Mouse (Mus musculus): Measurements from ENCODE around the gene Sppl3. TPM values are rescaled to one million over a fixed set of nuclear protein-coding genes. Genes with fewer than 3 reads are reported as not detected.

Sppl3 gene
- polyA plus RNA-seq, 1 experiment = 47.7 TPM

DNA sequence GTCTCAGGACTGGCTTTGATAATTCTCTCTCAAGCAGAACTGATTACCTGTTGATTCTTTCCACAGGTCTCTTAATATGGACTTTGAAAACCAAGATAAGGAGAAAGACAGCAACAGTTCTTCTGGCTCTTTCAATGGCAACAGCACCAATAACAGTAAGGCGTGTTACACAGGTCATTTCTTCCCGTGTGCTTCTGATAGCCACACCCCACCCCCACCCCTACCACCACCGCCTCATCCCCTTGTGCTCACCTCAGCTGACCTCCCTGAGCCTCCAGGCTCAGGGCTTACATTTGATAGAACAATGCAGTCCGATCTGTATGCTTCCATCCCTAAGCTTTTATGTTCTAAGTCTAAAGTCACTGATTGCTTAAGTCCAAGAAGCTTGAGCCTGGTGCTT is 63.8 kb downstream of the Sppl3 start:
- Histone ChIP-seq H3K36me3 (ENCODE audit: control insufficient read depth, insufficient read depth, low read length) (peaks cover 4% of the 10 kb centered on the region), H3K4me1 (ENCODE audit: control insufficient read depth, insufficient read depth, insufficient read length) (no peaks in the 10 kb centered on the region)
- TF ChIP-seq CTCF (IDR thresholded peaks at IDR 0.05; ENCODE audit: extremely low read depth, insufficient read depth, insufficient read length, insufficient replicate concordance) = no peak
- TF ChIP-seq POLR2A (IDR thresholded peaks at IDR 0.05; ENCODE audit: low read depth, low read length) = no peak

DNA sequence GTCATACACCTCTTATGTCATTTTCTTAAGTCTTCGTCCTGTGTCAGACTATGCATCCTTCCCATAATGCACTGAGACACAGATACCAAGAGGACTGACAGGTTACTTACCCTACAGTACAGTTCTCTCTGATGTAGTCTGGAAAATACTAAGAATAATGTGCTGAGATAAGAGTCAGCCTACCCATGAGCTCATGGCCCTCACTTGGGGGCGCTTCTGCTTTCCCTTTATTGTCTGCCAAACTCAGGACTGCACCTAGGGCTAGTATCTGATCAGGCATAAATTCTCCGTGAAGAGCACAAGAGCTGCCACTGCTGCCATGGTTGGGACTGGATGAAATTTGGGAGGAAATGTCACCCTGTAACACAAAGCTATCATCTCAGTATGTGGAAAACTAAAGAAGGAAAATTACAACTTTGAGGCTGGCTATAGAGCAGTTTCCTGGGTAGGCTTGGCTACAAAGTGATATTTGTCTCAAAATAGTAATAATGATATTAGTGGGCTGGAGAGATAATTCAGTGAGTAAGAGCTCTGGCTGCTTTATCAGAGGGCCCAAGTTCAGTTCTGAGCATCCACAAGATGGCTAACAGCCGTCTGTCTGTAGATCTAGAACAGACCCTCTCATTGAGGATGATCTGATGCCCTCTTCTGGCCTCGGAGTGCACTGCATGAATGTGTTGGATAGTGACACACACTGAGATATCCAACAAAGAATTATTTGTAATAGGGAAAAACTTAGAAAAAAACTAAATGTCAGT is 65.4 kb downstream of the Sppl3 start:
- Histone ChIP-seq H3K36me3 (ENCODE audit: control insufficient read depth, insufficient read depth, low read length) (peaks cover 8% of the 10 kb centered on the region), H3K27ac (ENCODE audit: insufficient read depth, low read length) (no peak overlapping the region), H3K4me3 (ENCODE audit: extremely low read depth, insufficient read depth, insufficient read length) (no peak overlapping the region), H3K27me3 (ENCODE audit: control insufficient read depth, insufficient read depth, low read length) (no peaks in the 10 kb centered on the region), H3K4me1 (ENCODE audit: control insufficient read depth, insufficient read depth, insufficient read length) (no peaks in the 10 kb centered on the region)
- peak; percentile 19 to 73 for DNase-seq (ENCODE audit: low read depth in 1 of 2, low spot score in 2 of 2)
- TF ChIP-seq POLR2A (IDR thresholded peaks at IDR 0.05; ENCODE audit: low read depth, low read length) (no peak), CTCF (IDR thresholded peaks at IDR 0.05; ENCODE audit: extremely low read depth, insufficient read depth, insufficient read length, insufficient replicate concordance) (peak; percentile 59; the same call in 1 of the 2 replicates)
- 54% methylated on average over 5 of the region's 5 CpGs for WGBS

More for the DNA sequence above, 63.8 kb downstream of the Sppl3 start:
- Histone ChIP-seq H3K27ac (ENCODE audit: insufficient read depth, low read length) (no peak overlapping the region), H3K4me3 (ENCODE audit: extremely low read depth, insufficient read depth, insufficient read length) (no peak overlapping the region), H3K27me3 (ENCODE audit: control insufficient read depth, insufficient read depth, low read length) (no peaks in the 10 kb centered on the region)
- 76% methylated on average over 4 of the region's 4 CpGs for WGBS
- DNase-seq (ENCODE audit: low read depth in 1 of 2, low spot score in 2 of 2) = no peak

DNA sequence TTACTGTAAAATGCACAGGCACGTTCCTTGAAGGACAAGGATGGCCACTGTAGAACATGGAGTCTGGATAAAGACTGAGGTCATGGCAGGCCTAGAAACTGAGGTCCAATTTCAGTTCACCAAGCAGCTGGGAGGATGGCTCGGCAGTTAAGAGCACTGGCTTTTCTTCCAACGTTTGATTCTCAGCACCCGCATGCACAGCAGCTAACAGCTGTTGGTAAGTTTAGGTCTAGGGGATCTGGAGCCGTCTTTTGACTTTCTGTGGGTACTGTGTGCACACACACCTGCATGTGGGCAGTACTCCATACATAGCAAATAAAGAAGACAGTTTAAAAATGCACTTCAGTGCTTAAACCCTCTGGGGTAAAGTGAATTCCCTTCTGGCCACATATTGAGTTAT is 70.7 kb downstream of the Sppl3 start:
- H3K36me3 ChIP-seq (ENCODE audit: control insufficient read depth, insufficient read depth, low read length) = peaks cover 21% of the 10 kb centered on the region
- no peaks in the 10 kb centered on the region for H3K27me3 ChIP-seq (ENCODE audit: control insufficient read depth, insufficient read depth, low read length)
- H3K4me3 ChIP-seq (ENCODE audit: extremely low read depth, insufficient read depth, insufficient read length) = no peak overlapping the region
- H3K27ac ChIP-seq (ENCODE audit: insufficient read depth, low read length) = no peak overlapping the region
- DNase-seq (ENCODE audit: low read depth in 1 of 2, low spot score in 2 of 2) = no peak
- TF ChIP-seq CTCF (IDR thresholded peaks at IDR 0.05; ENCODE audit: extremely low read depth, insufficient read depth, insufficient read length, insufficient replicate concordance) (no peak), POLR2A (IDR thresholded peaks at IDR 0.05; ENCODE audit: low read depth, low read length) (no peak)
- no peaks in the 10 kb centered on the region for H3K4me1 ChIP-seq (ENCODE audit: control insufficient read depth, insufficient read depth, insufficient read length)
- 79% methylated on average over 5 of the region's 5 CpGs for WGBS

DNA sequence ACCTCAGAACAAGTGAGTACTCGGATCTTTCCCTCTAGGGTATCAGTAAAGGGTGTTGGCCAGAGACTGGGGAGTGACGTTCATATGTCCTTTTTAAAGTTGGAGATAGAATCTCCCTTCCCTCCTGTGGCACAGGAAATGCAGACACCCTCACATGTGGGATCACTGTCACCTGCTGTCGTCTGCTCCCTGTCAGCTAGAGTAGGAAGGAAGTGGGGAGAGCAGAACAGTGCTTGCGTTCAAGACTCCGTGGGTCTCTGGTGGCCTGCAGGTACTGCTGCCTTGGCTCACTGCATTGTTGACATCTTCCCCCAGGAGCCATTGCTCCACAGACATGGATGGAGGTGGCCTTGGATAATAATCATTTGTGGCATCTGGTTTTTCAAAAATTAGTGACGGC is 72.6 kb downstream of the Sppl3 start:
- H3K4me3 ChIP-seq (ENCODE audit: extremely low read depth, insufficient read depth, insufficient read length) = no peak overlapping the region
- H3K27ac ChIP-seq (ENCODE audit: insufficient read depth, low read length) = no peak overlapping the region
- H3K4me1 ChIP-seq (ENCODE audit: control insufficient read depth, insufficient read depth, insufficient read length) = no peaks in the 10 kb centered on the region
- no peak for TF ChIP-seq CTCF (IDR thresholded peaks at IDR 0.05; ENCODE audit: extremely low read depth, insufficient read depth, insufficient read length, insufficient replicate concordance)
- TF ChIP-seq POLR2A (IDR thresholded peaks at IDR 0.05; ENCODE audit: low read depth, low read length) = no peak
- no peak for DNase-seq (ENCODE audit: low read depth in 1 of 2, low spot score in 2 of 2)
- peaks cover 32% of the 10 kb centered on the region for H3K36me3 ChIP-seq (ENCODE audit: control insufficient read depth, insufficient read depth, low read length)
- WGBS = 55% methylated on average over 6 of the region's 6 CpGs
- no peaks in the 10 kb centered on the region for H3K27me3 ChIP-seq (ENCODE audit: control insufficient read depth, insufficient read depth, low read length)

DNA sequence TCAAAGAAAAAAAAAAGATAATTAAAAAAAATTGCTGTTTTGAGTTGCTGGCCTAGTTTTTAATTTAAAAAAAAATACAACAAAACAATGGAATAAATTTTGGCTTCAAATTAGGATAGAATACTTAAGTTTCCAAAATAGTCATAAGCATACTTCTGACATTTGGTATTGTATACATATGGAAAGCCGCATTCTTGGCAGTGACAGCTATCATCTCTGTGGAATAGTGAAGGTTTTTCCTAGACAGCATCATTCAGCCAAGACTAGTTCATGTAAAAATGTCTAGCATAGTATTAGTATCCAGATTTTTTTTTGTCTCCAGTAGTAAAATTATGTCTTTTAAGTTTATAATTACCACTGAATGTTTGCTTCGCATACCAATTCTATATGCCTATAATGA is 74.7 kb downstream of the Sppl3 start:
- peaks cover 48% of the 10 kb centered on the region for H3K36me3 ChIP-seq (ENCODE audit: control insufficient read depth, insufficient read depth, low read length)
- WGBS = 99% methylated on average over 2 of the region's 2 CpGs

DNA sequence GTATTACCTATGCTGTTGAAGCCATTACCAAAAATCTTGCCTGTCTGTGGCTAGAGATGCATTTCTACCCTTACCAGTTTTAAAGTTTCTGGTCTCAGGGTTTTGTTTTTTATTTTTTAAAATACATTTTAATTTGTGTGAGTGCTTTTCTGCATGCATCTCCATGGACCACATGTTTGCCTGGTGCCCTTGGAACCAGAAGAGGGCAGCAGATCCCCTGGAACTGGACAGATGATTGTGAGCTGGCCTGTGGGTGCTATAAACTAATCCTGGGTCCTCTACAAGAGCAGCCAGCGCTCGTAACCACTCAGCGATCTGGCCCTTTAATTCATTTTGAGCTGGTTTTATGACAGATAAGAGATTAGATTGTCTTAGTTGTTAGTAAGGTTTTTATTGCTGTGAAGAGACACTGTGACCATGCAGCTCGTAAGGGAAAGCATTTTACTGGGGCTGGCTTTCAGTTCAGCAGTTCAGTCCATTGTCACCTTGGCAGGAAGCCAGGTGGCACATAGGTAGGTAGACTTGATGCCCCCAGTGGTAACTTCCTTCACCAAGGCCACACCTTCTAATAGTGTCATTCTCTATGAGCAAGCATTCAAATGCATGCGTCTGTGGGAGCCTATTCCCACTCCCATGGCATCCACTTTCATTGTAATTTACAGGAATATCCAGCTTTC is 78.8 kb downstream of the Sppl3 start:
- no peak for TF ChIP-seq CTCF (IDR thresholded peaks at IDR 0.05; ENCODE audit: extremely low read depth, insufficient read depth, insufficient read length, insufficient replicate concordance)
- no peak for TF ChIP-seq POLR2A (IDR thresholded peaks at IDR 0.05; ENCODE audit: low read depth, low read length)
- no peaks in the 10 kb centered on the region; the same call in 1 of the 2 replicates for H3K4me1 ChIP-seq (ENCODE audit: control insufficient read depth, insufficient read depth, insufficient read length)
- WGBS = 99% methylated on average over 5 of the region's 5 CpGs
- DNase-seq (ENCODE audit: low read depth in 1 of 2, low spot score in 2 of 2) = no peak
- no peaks in the 10 kb centered on the region for H3K27me3 ChIP-seq (ENCODE audit: control insufficient read depth, insufficient read depth, low read length)
- H3K27ac ChIP-seq (ENCODE audit: insufficient read depth, low read length) = no peak overlapping the region
- H3K36me3 ChIP-seq (ENCODE audit: control insufficient read depth, insufficient read depth, low read length) = peaks cover 39% of the 10 kb centered on the region
- H3K4me3 ChIP-seq (ENCODE audit: extremely low read depth, insufficient read depth, insufficient read length) = no peak overlapping the region

More for the DNA sequence above, 74.7 kb downstream of the Sppl3 start:
- Histone ChIP-seq H3K27ac (ENCODE audit: insufficient read depth, low read length) (no peak overlapping the region), H3K4me3 (ENCODE audit: extremely low read depth, insufficient read depth, insufficient read length) (no peak overlapping the region), H3K27me3 (ENCODE audit: control insufficient read depth, insufficient read depth, low read length) (no peaks in the 10 kb centered on the region), H3K4me1 (ENCODE audit: control insufficient read depth, insufficient read depth, insufficient read length) (no peaks in the 10 kb centered on the region)
- DNase-seq (ENCODE audit: low read depth in 1 of 2, low spot score in 2 of 2) = no peak
- TF ChIP-seq CTCF (IDR thresholded peaks at IDR 0.05; ENCODE audit: extremely low read depth, insufficient read depth, insufficient read length, insufficient replicate concordance) = no peak
- no peak for TF ChIP-seq POLR2A (IDR thresholded peaks at IDR 0.05; ENCODE audit: low read depth, low read length)

GRCm38 (mm10) chr5:115091015-115091414 is 80.1 kb downstream of the Sppl3 start:
- WGBS = 70% methylated on average over 3 of the region's 3 CpGs
- no peak for DNase-seq (ENCODE audit: low read depth in 1 of 2, low spot score in 2 of 2)
- no peak overlapping the region for H3K27ac ChIP-seq (ENCODE audit: insufficient read depth, low read length)
- no peaks in the 10 kb centered on the region; the same call in 1 of the 2 replicates for H3K4me1 ChIP-seq (ENCODE audit: control insufficient read depth, insufficient read depth, insufficient read length)
- H3K36me3 ChIP-seq (ENCODE audit: control insufficient read depth, insufficient read depth, low read length) = peaks cover 43% of the 10 kb centered on the region
- H3K27me3 ChIP-seq (ENCODE audit: control insufficient read depth, insufficient read depth, low read length) = no peaks in the 10 kb centered on the region
- TF ChIP-seq POLR2A (IDR thresholded peaks at IDR 0.05; ENCODE audit: low read depth, low read length) = no peak
- no peak for TF ChIP-seq CTCF (IDR thresholded peaks at IDR 0.05; ENCODE audit: extremely low read depth, insufficient read depth, insufficient read length, insufficient replicate concordance)
- H3K4me3 ChIP-seq (ENCODE audit: extremely low read depth, insufficient read depth, insufficient read length) = no peak overlapping the region
